Mouse (Mus musculus): ENCODE results near the gene Slc23a2. TPM values are rescaled to one million over a fixed set of nuclear protein-coding genes. Genes with fewer than 3 reads are reported as not detected.

Gene Slc23a2
- 2.7 and 4.1 TPM in 2 replicates for polyA plus RNA-seq (2015; fragmentation: Nextera tagmentation; extraction: Ambion mirVana)

- ATAC-seq (ENCODE audit: low read depth) = peak; percentile 77
- Histone ChIP-seq H3K4me2 (ENCODE audit: low read depth, low read length) (peak within 1 kb of the TSS; percentile 83), H3K36me3 (ENCODE audit: control insufficient read depth, insufficient read depth) (no peaks in the 10 kb centered on the region), H3K4me3 (ENCODE audit: low read depth, low read length) (peak within 1 kb of the TSS; percentile 70), H3K9ac (ENCODE audit: low read depth, low read length) (peak within 1 kb of the TSS; percentile 57; the same call in 1 of the 2 replicates), H3K27ac (ENCODE audit: low read length) (no peak within 1 kb of the TSS), H3K27me3 (ENCODE audit: control insufficient read depth, insufficient read depth, low read depth, low read length) (peaks cover 35% of the 10 kb centered on the region), H3K9me3 (replicated peaks; ENCODE audit: control insufficient read depth, low read length) (no peaks in the 10 kb centered on the region), H3K4me1 (ENCODE audit: control insufficient read depth, low read depth, low read length) (peaks cover 6% of the 10 kb centered on the region; the same call in 1 of the 2 replicates)
- under 1% methylated on average over 44 of the region's 68 CpGs for WGBS (ENCODE audit: insufficient replicate concordance)
Measured at GRCm38 (mm10) chr2:132144971-132145691, at the start of gene Slc23a2. Slc23a2 (minus strand) TSS chr2:132145108.

GRCm38 (mm10) chr2:132190602-132191161 lies 45.8 kb upstream of the Slc23a2 start:
- Histone ChIP-seq H3K4me1 (ENCODE audit: control insufficient read depth, low read depth, low read length) (no peaks in the 10 kb centered on the region), H3K4me3 (ENCODE audit: low read depth, low read length) (no peak overlapping the region), H3K27me3 (ENCODE audit: control insufficient read depth, insufficient read depth, low read depth, low read length) (no peaks in the 10 kb centered on the region), H3K4me2 (ENCODE audit: low read depth, low read length) (no peak overlapping the region), H3K9ac (ENCODE audit: low read depth, low read length) (no peak overlapping the region), H3K9me3 (replicated peaks; ENCODE audit: control insufficient read depth, low read length) (no peaks in the 10 kb centered on the region), H3K36me3 (ENCODE audit: control insufficient read depth, insufficient read depth) (no peaks in the 10 kb centered on the region), H3K27ac (ENCODE audit: low read length) (no peak overlapping the region)
- whole genome bisulfite sequencing (ENCODE audit: insufficient replicate concordance) = 55% methylated on average over 3 of the region's 3 CpGs
- ATAC-seq (ENCODE audit: low read depth) = no peak

DNA sequence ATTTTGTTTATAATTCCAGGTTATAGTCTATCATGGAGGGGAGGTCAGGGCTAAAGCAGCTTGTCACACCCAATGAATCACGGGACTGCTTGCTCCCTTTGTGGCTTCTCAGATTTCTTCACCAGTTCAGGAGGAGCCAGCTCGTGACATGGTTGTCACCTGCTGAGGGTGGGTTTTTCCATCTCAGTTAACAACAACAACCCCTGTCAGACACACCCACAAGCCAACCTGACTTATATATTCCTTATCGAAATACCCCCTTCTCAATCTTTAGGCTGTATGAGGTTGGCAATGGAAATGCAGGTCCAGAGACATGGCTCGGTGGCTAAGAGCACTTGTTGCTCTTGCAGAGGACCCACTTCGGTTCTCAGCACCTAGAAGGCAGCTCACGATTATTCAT lies 39.0 kb upstream of the Slc23a2 start:
- WGBS (ENCODE audit: insufficient replicate concordance) = 55% methylated on average over 6 of the region's 6 CpGs
- Histone ChIP-seq H3K9me3 (replicated peaks; ENCODE audit: control insufficient read depth, low read length) (no peaks in the 10 kb centered on the region), H3K36me3 (ENCODE audit: control insufficient read depth, insufficient read depth) (no peaks in the 10 kb centered on the region), H3K27ac (ENCODE audit: low read length) (no peak overlapping the region), H3K27me3 (ENCODE audit: control insufficient read depth, insufficient read depth, low read depth, low read length) (no peaks in the 10 kb centered on the region), H3K9ac (ENCODE audit: low read depth, low read length) (no peak overlapping the region), H3K4me2 (ENCODE audit: low read depth, low read length) (no peak overlapping the region), H3K4me1 (ENCODE audit: control insufficient read depth, low read depth, low read length) (no peaks in the 10 kb centered on the region), H3K4me3 (ENCODE audit: low read depth, low read length) (no peak overlapping the region)
- no peak for ATAC-seq (ENCODE audit: low read depth)

- 21% methylated on average over 1 of the region's 1 CpGs for WGBS (ENCODE audit: insufficient replicate concordance)
- no peaks in the 10 kb centered on the region for H3K4me1 ChIP-seq (ENCODE audit: control insufficient read depth, low read depth, low read length)
- H3K27ac ChIP-seq (ENCODE audit: low read length) = no peak overlapping the region
Measured at GRCm38 (mm10) chr2:132180463-132181205, 35.7 kb upstream of the Slc23a2 start.

DNA sequence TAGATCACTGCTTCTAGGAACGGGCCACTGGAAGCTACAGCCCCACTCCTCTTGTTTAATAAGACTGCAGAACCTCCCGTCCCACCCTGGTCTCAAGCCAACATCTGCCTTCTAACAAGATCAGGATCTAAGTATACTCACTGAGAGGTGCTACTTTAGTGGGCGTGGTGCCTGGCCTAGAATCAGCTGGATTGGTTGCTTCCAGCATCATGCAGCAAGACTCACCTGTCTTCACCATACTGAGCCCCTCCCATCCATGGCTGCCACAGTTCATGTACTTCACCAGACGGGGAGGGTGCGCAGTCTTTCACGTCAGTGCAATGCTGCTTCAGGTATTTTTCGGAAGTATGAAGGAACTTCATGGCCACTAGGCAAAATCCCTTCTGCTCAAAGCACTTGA lies 34.5 kb upstream of the Slc23a2 start:
- no peak for ATAC-seq (ENCODE audit: low read depth)
- H3K27ac ChIP-seq (ENCODE audit: low read length) = no peak overlapping the region
- H3K9me3 ChIP-seq (replicated peaks; ENCODE audit: control insufficient read depth, low read length) = no peaks in the 10 kb centered on the region
- no peaks in the 10 kb centered on the region for H3K36me3 ChIP-seq (ENCODE audit: control insufficient read depth, insufficient read depth)
- 65% methylated on average over 7 of the region's 7 CpGs for WGBS (ENCODE audit: insufficient replicate concordance)
- no peaks in the 10 kb centered on the region for H3K27me3 ChIP-seq (ENCODE audit: control insufficient read depth, insufficient read depth, low read depth, low read length)
- no peak overlapping the region for H3K9ac ChIP-seq (ENCODE audit: low read depth, low read length)
- H3K4me1 ChIP-seq (ENCODE audit: control insufficient read depth, low read depth, low read length) = no peaks in the 10 kb centered on the region
- no peak overlapping the region for H3K4me2 ChIP-seq (ENCODE audit: low read depth, low read length)
- H3K4me3 ChIP-seq (ENCODE audit: low read depth, low read length) = no peak overlapping the region

More at GRCm38 (mm10) chr2:132180463-132181205, 35.7 kb upstream of the Slc23a2 start:
- no peaks in the 10 kb centered on the region for H3K36me3 ChIP-seq (ENCODE audit: control insufficient read depth, insufficient read depth)
- ATAC-seq (ENCODE audit: low read depth) = no peak
- H3K9me3 ChIP-seq (replicated peaks; ENCODE audit: control insufficient read depth, low read length) = no peaks in the 10 kb centered on the region
- H3K4me2 ChIP-seq (ENCODE audit: low read depth, low read length) = no peak overlapping the region
- no peaks in the 10 kb centered on the region for H3K27me3 ChIP-seq (ENCODE audit: control insufficient read depth, insufficient read depth, low read depth, low read length)
- no peak overlapping the region for H3K4me3 ChIP-seq (ENCODE audit: low read depth, low read length)
- no peak overlapping the region for H3K9ac ChIP-seq (ENCODE audit: low read depth, low read length)

- Histone ChIP-seq H3K9me3 (replicated peaks; ENCODE audit: control insufficient read depth, low read length) (no peaks in the 10 kb centered on the region), H3K4me1 (ENCODE audit: control insufficient read depth, low read depth, low read length) (no peaks in the 10 kb centered on the region), H3K4me2 (ENCODE audit: low read depth, low read length) (no peak overlapping the region), H3K27me3 (ENCODE audit: control insufficient read depth, insufficient read depth, low read depth, low read length) (no peaks in the 10 kb centered on the region), H3K9ac (ENCODE audit: low read depth, low read length) (no peak overlapping the region), H3K4me3 (ENCODE audit: low read depth, low read length) (no peak overlapping the region), H3K27ac (ENCODE audit: low read length) (no peak overlapping the region), H3K36me3 (ENCODE audit: control insufficient read depth, insufficient read depth) (no peaks in the 10 kb centered on the region)
- no peak for ATAC-seq (ENCODE audit: low read depth)
- 71% methylated on average over 9 of the region's 9 CpGs for WGBS (ENCODE audit: insufficient replicate concordance)
Measured at GRCm38 (mm10) chr2:132177406-132177805, 32.5 kb upstream of the Slc23a2 start.

DNA sequence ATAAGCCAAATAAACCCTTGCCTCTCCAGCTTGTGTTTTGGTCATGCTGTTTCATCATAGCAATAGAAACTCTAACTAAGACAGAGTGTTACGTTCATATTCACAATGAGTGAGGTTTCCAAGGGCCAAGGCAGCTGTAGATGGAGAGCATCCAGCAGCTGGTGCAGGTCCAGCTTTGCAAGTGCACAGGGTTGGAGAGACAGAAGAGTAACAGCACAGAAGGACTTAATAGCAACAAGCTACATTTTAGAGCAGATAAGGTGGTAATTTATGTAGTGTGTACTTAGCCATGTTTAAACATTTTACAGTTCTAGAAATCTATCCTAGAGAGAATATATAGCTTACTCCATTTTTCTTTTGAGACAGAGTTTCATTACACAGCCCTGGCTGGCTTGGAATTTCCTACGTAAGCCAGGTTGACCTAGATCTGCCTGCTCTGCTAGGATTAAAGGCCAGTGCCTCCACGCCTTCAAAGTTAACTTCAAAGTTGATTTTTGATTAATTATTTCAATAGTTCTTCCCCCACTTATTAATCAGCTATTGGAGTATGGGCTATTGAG lies 31.5 kb upstream of the Slc23a2 start:
- ATAC-seq (ENCODE audit: low read depth) = no peak
- 52% methylated on average over 3 of the region's 3 CpGs for WGBS (ENCODE audit: insufficient replicate concordance)

DNA sequence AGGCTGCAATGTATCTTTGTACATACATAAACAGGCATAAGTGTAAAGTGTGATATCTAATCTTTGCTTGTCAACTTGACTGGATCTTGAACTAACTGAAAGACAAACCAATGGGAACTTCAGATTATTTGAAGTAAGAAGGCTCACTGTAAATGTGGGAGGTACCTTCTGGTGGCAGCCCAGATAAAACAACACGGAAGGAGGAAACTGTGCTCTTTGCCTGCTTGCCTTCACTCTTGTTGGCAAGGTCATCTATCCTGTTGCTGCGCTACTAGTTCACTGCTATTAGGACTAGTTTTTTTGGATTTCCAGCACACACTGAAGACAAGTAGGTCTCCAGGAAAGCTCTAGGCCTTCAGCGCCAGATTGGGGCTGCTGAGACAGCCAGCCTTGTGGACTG lies 29.1 kb upstream of the Slc23a2 start:
- 63% methylated on average over 3 of the region's 3 CpGs for WGBS (ENCODE audit: insufficient replicate concordance)
- Histone ChIP-seq H3K36me3 (ENCODE audit: control insufficient read depth, insufficient read depth) (no peaks in the 10 kb centered on the region), H3K4me1 (ENCODE audit: control insufficient read depth, low read depth, low read length) (no peaks in the 10 kb centered on the region), H3K9me3 (replicated peaks; ENCODE audit: control insufficient read depth, low read length) (no peaks in the 10 kb centered on the region), H3K4me2 (ENCODE audit: low read depth, low read length) (no peak overlapping the region), H3K4me3 (ENCODE audit: low read depth, low read length) (no peak overlapping the region), H3K27ac (ENCODE audit: low read length) (no peak overlapping the region), H3K27me3 (ENCODE audit: control insufficient read depth, insufficient read depth, low read depth, low read length) (no peaks in the 10 kb centered on the region), H3K9ac (ENCODE audit: low read depth, low read length) (no peak overlapping the region)
- ATAC-seq (ENCODE audit: low read depth) = no peak

More for the DNA sequence above, 31.5 kb upstream of the Slc23a2 start:
- H3K9me3 ChIP-seq (replicated peaks; ENCODE audit: control insufficient read depth, low read length) = no peaks in the 10 kb centered on the region
- H3K4me1 ChIP-seq (ENCODE audit: control insufficient read depth, low read depth, low read length) = no peaks in the 10 kb centered on the region
- H3K4me3 ChIP-seq (ENCODE audit: low read depth, low read length) = no peak overlapping the region
- no peak overlapping the region for H3K4me2 ChIP-seq (ENCODE audit: low read depth, low read length)
- no peaks in the 10 kb centered on the region for H3K27me3 ChIP-seq (ENCODE audit: control insufficient read depth, insufficient read depth, low read depth, low read length)
- no peaks in the 10 kb centered on the region for H3K36me3 ChIP-seq (ENCODE audit: control insufficient read depth, insufficient read depth)
- H3K9ac ChIP-seq (ENCODE audit: low read depth, low read length) = no peak overlapping the region
- H3K27ac ChIP-seq (ENCODE audit: low read length) = no peak overlapping the region

All from liver, embryonic 16.5 days (tissue).